Mouse (Mus musculus): ENCODE measurements around the gene Timp2. TPM values are rescaled to one million over a fixed set of nuclear protein-coding genes. Genes with fewer than 3 reads are reported as not detected.
A peak's percentile ranks its signal among the peaks of the same experiment; 100 is the strongest.

Timp2 gene
- polyA plus RNA-seq, 1 experiment from 2014 or later, result 102 TPM

DNA sequence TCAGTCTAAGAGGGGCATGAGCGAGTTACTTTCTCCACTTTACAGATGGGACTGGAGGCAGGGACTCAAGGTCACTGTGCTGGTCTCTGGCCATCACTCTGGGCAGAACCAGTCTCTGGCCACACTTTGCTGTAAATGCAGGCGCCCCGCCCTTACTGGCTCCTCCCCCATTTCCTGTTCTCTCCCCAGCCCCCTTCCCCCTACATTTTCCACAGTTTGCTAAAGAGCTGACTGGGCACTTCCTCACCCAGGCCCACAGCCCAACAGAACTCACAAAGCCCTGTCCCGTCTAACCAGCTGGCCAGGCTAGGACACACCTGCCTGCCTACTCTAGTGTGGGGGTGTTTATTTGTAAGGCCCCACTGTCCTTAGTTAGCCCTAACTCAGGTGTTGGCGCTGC, 6.7 kb downstream of the Timp2 start:
- H3K9ac ChIP-seq (ENCODE audit: low read depth, low read length), result peak overlapping the region; percentile 45; the same call in 1 of the 2 replicates
- H3K4me2 ChIP-seq (replicated peaks; ENCODE audit: low read depth, low read length), result no peak overlapping the region
- H3K36me3 ChIP-seq (ENCODE audit: control insufficient read depth, insufficient read depth, low read length), result peaks cover 2% of the 10 kb centered on the region; the same call in 1 of the 2 replicates
- H3K9me3 ChIP-seq (ENCODE audit: control insufficient read depth, low read length), result no peaks in the 10 kb centered on the region
- ATAC-seq (ENCODE audit: low FRiP score, low TSS enrichment), result peak; percentile 53
- H3K27ac ChIP-seq (ENCODE audit: low read depth, low read length), result peak overlapping the region; percentile 61; the same call in 1 of the 2 replicates
- H3K4me1 ChIP-seq (ENCODE audit: control insufficient read depth, insufficient read depth, low read length), result peaks cover 43% of the 10 kb centered on the region
- WGBS, result 29% methylated on average over 5 of the region's 5 CpGs
- H3K27me3 ChIP-seq (ENCODE audit: control insufficient read depth, insufficient read depth, low read length), result no peaks in the 10 kb centered on the region
- no peak overlapping the region for H3K4me3 ChIP-seq (ENCODE audit: low read length)

DNA sequence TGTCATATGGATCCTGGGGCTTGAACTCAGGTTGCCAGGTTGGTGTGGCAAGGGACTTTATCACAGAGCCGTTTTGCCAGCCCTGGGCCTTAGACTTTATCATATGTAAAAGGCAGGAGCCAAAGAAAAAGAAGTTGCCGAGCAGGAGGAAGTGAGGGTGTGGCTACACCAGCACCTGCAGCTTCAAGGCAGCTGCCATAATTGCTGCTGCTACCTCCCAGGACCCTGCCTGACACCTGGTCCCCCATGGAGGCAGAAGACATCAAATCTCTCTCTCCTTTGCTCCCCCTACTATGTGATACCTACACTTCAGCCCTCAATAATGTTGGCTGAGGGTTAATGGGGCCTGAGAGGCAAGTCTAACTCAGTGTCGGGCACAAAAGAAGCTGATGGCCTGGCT, 7.1 kb downstream of the Timp2 start:
- Histone ChIP-seq H3K4me2 (replicated peaks; ENCODE audit: low read depth, low read length) (no peak overlapping the region), H3K4me3 (ENCODE audit: low read length) (no peak overlapping the region), H3K27ac (ENCODE audit: low read depth, low read length) (peak overlapping the region; percentile 61; the same call in 1 of the 2 replicates), H3K4me1 (ENCODE audit: control insufficient read depth, insufficient read depth, low read length) (peaks cover 38% of the 10 kb centered on the region), H3K9me3 (ENCODE audit: control insufficient read depth, low read length) (no peaks in the 10 kb centered on the region), H3K9ac (ENCODE audit: low read depth, low read length) (no peak overlapping the region; the same call in 1 of the 2 replicates), H3K27me3 (ENCODE audit: control insufficient read depth, insufficient read depth, low read length) (no peaks in the 10 kb centered on the region), H3K36me3 (ENCODE audit: control insufficient read depth, insufficient read depth, low read length) (peaks cover 2% of the 10 kb centered on the region; the same call in 1 of the 2 replicates)
- 42% methylated on average over 3 of the region's 3 CpGs for WGBS
- ATAC-seq (ENCODE audit: low FRiP score, low TSS enrichment), result no peak; the same call in 1 of the 2 replicates

DNA sequence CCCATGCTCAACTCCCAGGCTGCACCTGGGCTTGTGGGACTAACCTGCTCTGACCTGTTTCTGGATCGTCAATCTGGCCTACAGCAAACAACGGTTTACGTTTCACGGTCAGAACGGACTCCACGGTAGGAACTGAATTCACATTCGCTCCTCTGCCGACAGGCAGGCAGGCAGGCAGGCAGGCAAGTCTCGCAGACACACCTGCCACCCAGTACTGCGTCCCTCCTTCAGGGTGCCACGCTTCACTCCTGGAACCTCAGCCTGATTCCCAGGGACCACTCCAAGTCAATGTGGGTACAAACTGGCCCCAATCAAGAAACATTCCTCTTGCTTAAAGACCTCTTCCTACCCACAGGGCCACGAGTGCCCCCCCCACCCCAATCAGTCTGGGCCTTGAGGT, 7.6 kb downstream of the Timp2 start:
- 63% methylated on average over 12 of the region's 12 CpGs for WGBS
- no peak overlapping the region for H3K27ac ChIP-seq (ENCODE audit: low read depth, low read length)
- peaks cover 37% of the 10 kb centered on the region for H3K4me1 ChIP-seq (ENCODE audit: control insufficient read depth, insufficient read depth, low read length)
- no peak overlapping the region for H3K9ac ChIP-seq (ENCODE audit: low read depth, low read length)
- no peaks in the 10 kb centered on the region for H3K9me3 ChIP-seq (ENCODE audit: control insufficient read depth, low read length)
- no peak for ATAC-seq (ENCODE audit: low FRiP score, low TSS enrichment)
- H3K4me2 ChIP-seq (replicated peaks; ENCODE audit: low read depth, low read length), result no peak overlapping the region
- no peaks in the 10 kb centered on the region for H3K27me3 ChIP-seq (ENCODE audit: control insufficient read depth, insufficient read depth, low read length)
- peaks cover 2% of the 10 kb centered on the region; the same call in 1 of the 2 replicates for H3K36me3 ChIP-seq (ENCODE audit: control insufficient read depth, insufficient read depth, low read length)
- H3K4me3 ChIP-seq (ENCODE audit: low read length), result no peak overlapping the region

DNA sequence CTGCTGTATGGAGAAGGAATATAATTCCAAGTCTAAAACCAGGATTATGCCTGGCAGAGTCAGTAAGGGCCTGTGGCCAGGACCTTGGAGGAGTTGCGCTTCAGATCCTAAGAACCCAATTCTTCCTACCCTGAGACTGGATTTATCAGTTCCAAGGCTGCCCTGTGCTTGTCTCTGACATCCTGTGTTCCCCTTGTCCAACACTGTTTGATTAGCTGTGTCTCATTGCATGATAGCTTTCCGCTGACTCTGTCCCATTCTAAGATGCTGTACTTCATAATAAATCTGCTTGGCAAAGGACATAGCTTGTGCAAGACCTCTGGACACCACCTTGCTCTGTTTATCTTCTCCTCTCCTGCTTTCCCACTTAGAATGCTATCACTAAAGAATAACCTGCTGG, 8.1 kb downstream of the Timp2 start:
- Histone ChIP-seq H3K36me3 (ENCODE audit: control insufficient read depth, insufficient read depth, low read length) (peaks cover 2% of the 10 kb centered on the region; the same call in 1 of the 2 replicates), H3K4me1 (ENCODE audit: control insufficient read depth, insufficient read depth, low read length) (peaks cover 42% of the 10 kb centered on the region), H3K9me3 (ENCODE audit: control insufficient read depth, low read length) (no peaks in the 10 kb centered on the region), H3K27me3 (ENCODE audit: control insufficient read depth, insufficient read depth, low read length) (no peaks in the 10 kb centered on the region), H3K4me3 (ENCODE audit: low read length) (no peak overlapping the region), H3K4me2 (replicated peaks; ENCODE audit: low read depth, low read length) (no peak overlapping the region), H3K9ac (ENCODE audit: low read depth, low read length) (no peak overlapping the region), H3K27ac (ENCODE audit: low read depth, low read length) (no peak overlapping the region)
- no peak for ATAC-seq (ENCODE audit: low FRiP score, low TSS enrichment)
- WGBS, result 91% methylated on average over 2 of the region's 2 CpGs

DNA sequence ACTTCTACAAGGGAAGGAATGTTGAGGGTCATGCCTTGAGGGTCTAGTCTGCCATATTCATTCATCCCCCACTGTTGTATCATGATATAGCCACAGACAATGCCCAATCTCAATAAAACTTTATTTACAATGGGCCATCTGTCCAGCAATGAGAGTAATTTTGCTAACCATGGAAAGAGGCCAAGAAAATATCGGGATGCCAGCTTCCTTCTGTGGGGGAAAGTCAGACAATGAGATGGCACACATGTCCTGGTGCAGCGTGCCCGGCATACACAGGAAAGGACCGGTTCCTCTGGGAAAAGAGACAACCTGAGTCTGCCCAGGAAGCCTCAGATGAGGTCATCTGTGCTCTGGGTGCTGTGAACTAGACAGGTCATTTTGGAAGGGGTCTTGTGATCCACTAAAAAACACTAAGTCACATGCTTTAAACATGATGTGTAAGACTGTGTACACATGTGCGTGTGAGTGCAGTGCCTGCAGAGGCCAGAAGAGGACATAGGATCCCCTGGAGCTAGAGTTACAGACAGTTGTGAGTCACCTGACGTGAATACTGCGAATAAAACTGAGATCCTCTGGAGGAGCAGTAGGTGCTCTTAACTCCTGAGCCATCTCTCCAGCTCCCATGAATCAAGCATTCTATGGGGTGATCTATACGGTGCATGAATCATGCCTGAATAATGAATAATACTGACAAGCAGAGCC, 9.0 kb downstream of the Timp2 start:
- H3K4me3 ChIP-seq (ENCODE audit: low read length), result no peak overlapping the region
- no peak overlapping the region for H3K27ac ChIP-seq (ENCODE audit: low read depth, low read length)
- 87% methylated on average over 8 of the region's 8 CpGs for WGBS
- no peaks in the 10 kb centered on the region for H3K27me3 ChIP-seq (ENCODE audit: control insufficient read depth, insufficient read depth, low read length)
- H3K9me3 ChIP-seq (ENCODE audit: control insufficient read depth, low read length), result no peaks in the 10 kb centered on the region
- no peak overlapping the region for H3K9ac ChIP-seq (ENCODE audit: low read depth, low read length)
- H3K4me2 ChIP-seq (replicated peaks; ENCODE audit: low read depth, low read length), result no peak overlapping the region
- peaks cover 48% of the 10 kb centered on the region for H3K4me1 ChIP-seq (ENCODE audit: control insufficient read depth, insufficient read depth, low read length)
- ATAC-seq (ENCODE audit: low FRiP score, low TSS enrichment), result no peak
- no peaks in the 10 kb centered on the region for H3K36me3 ChIP-seq (ENCODE audit: control insufficient read depth, insufficient read depth, low read length)

DNA sequence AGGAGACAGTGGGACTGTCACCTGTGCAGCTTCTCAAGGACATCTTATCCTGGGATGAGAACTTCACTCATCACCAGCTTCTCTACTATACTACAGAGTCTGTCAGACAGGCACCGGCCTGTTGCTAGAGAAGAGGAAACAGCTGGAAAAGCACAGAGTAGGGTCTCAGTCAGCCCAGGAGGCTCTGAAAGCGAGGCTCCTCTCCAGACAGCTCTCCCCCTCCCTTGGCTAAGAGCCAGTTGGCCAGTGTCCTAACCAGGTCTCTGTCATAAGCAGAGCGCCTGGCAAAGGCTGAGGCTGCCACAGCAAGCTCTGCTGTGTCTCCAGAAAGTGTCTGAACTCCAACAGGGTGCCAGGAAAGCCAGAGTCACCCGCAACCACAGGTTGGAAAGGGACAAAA, 9.8 kb downstream of the Timp2 start:
- H3K9me3 ChIP-seq (ENCODE audit: control insufficient read depth, low read length), result no peaks in the 10 kb centered on the region
- no peak for ATAC-seq (ENCODE audit: low FRiP score, low TSS enrichment)
- no peak overlapping the region for H3K4me2 ChIP-seq (replicated peaks; ENCODE audit: low read depth, low read length)
- H3K27me3 ChIP-seq (ENCODE audit: control insufficient read depth, insufficient read depth, low read length), result no peaks in the 10 kb centered on the region
- WGBS, result 65% methylated on average over 4 of the region's 4 CpGs
- no peak overlapping the region for H3K4me3 ChIP-seq (ENCODE audit: low read length)
- peaks cover 51% of the 10 kb centered on the region for H3K4me1 ChIP-seq (ENCODE audit: control insufficient read depth, insufficient read depth, low read length)
- H3K36me3 ChIP-seq (ENCODE audit: control insufficient read depth, insufficient read depth, low read length), result no peaks in the 10 kb centered on the region
- no peak overlapping the region for H3K27ac ChIP-seq (ENCODE audit: low read depth, low read length)
- no peak overlapping the region for H3K9ac ChIP-seq (ENCODE audit: low read depth, low read length)

DNA sequence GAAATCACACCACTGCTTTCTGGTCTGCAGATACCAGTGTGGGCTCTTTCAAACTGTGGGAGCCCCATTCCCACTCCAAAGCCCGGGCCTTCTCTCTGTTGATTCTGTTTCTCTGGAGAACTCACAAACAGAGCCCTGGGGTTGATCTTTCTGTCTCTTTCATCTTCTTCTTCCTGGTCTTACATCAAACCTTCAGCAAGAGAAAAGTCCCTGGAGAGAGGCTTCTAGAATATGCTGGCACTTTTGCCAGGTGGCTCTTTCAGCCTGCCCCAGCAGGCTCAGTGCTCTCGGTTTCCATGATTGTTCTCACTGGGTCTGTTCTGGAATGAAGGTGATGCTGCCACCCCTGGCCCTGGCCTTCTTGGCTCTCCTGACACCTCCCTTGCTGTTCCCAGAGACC, 11.9 kb downstream of the Timp2 start:
- no peak overlapping the region for H3K4me2 ChIP-seq (replicated peaks; ENCODE audit: low read depth, low read length)
- no peak for ATAC-seq (ENCODE audit: low FRiP score, low TSS enrichment)
- H3K9ac ChIP-seq (ENCODE audit: low read depth, low read length), result no peak overlapping the region
- H3K27me3 ChIP-seq (ENCODE audit: control insufficient read depth, insufficient read depth, low read length), result no peaks in the 10 kb centered on the region
- H3K27ac ChIP-seq (ENCODE audit: low read depth, low read length), result no peak overlapping the region
- peaks cover 40% of the 10 kb centered on the region for H3K4me1 ChIP-seq (ENCODE audit: control insufficient read depth, insufficient read depth, low read length)
- peaks cover 5% of the 10 kb centered on the region; the same call in 1 of the 2 replicates for H3K36me3 ChIP-seq (ENCODE audit: control insufficient read depth, insufficient read depth, low read length)
- H3K9me3 ChIP-seq (ENCODE audit: control insufficient read depth, low read length), result no peaks in the 10 kb centered on the region
- WGBS, result 70% methylated on average over 2 of the region's 2 CpGs
- H3K4me3 ChIP-seq (ENCODE audit: low read length), result no peak overlapping the region

DNA sequence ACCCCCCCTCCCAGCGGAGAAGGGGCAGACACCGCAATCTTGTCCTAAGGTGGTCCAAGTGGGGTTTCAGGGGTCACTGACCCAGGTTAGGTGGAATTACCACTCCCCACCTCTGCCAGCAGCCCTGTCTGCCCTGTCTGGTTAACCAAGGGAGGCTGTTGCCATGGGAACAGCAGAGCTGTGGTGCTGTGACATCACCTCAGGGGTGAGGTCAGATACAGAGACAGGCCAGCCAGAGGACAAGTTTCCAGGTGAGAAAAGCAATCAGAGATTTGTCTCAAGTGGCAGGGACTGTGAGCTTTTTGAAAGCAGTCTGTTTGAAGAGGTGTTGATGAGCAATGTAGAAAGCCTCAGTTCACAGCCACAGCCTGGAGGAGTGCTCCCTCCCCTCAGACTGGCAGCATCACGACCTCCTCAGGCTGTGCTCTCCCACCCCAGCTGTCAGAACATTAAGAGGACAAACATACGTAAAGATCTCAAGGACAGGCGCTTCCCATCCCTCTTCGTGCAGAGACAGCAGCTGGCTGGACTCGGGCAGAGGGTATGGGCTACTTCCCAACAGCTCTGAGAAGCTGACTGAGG, 13.0 kb downstream of the Timp2 start, which contains the start of gene Cep295nl:
Cep295nl (minus strand) TSS at position 101 of the 582 bp plus-strand sequence.
- H3K9me3 ChIP-seq (ENCODE audit: control insufficient read depth, low read length), result no peaks in the 10 kb centered on the region
- peak within 1 kb of the TSS; percentile 23; the same call in 1 of the 2 replicates for H3K9ac ChIP-seq (ENCODE audit: low read depth, low read length)
- 16% methylated on average over 7 of the region's 7 CpGs for WGBS
- ATAC-seq (ENCODE audit: low FRiP score, low TSS enrichment), result peak; percentile 77
- H3K27me3 ChIP-seq (ENCODE audit: control insufficient read depth, insufficient read depth, low read length), result no peaks in the 10 kb centered on the region
- no peak within 1 kb of the TSS for H3K4me3 ChIP-seq (ENCODE audit: low read length)
- H3K27ac ChIP-seq (ENCODE audit: low read depth, low read length), result peak within 1 kb of the TSS; percentile 69; the same call in 1 of the 2 replicates
- H3K36me3 ChIP-seq (ENCODE audit: control insufficient read depth, insufficient read depth, low read length), result peaks cover 5% of the 10 kb centered on the region; the same call in 1 of the 2 replicates
- H3K4me2 ChIP-seq (replicated peaks; ENCODE audit: low read depth, low read length), result no peak within 1 kb of the TSS
- peaks cover 37% of the 10 kb centered on the region for H3K4me1 ChIP-seq (ENCODE audit: control insufficient read depth, insufficient read depth, low read length)
